Mouse (Mus musculus): ENCODE measurements around the gene Klk7. TPM values are rescaled to one million over a fixed set of nuclear protein-coding genes. Genes with fewer than 3 reads are reported as not detected.

Gene Klk7
- polyA plus RNA-seq, 1 experiment from 2014 or later: 0.35 TPM

- 84% methylated on average over 10 of the region's 10 CpGs for WGBS
- H3K27me3 ChIP-seq: peaks cover 8% of the 10 kb centered on the region
These were observed 32.7 kb upstream of the Klk7 start for GRCm38 (mm10) chr7:43778176-43778970.

GRCm38 (mm10) chr7:43780241-43780640 lies 30.9 kb upstream of the Klk7 start:
- WGBS: 44% methylated on average over 6 of the region's 6 CpGs
- Histone ChIP-seq H3K9ac (no peak overlapping the region), H3K9me3 (no peaks in the 10 kb centered on the region), H3K36me3 (no peaks in the 10 kb centered on the region), H3K4me1 (peaks cover 15% of the 10 kb centered on the region), H3K27me3 (peaks cover 12% of the 10 kb centered on the region), H3K27ac (no peak overlapping the region), H3K4me2 (no peak overlapping the region), H3K4me3 (no peak overlapping the region)
- ATAC-seq (ENCODE audit: insufficient number of reproducible peaks, insufficient read depth, low FRiP score, low TSS enrichment, low read depth): no peak

More at GRCm38 (mm10) chr7:43778176-43778970, 32.7 kb upstream of the Klk7 start:
- no peak overlapping the region for H3K4me3 ChIP-seq
- H3K9ac ChIP-seq: no peak overlapping the region
- no peak for ATAC-seq (ENCODE audit: insufficient number of reproducible peaks, insufficient read depth, low FRiP score, low TSS enrichment, low read depth)
- no peak overlapping the region for H3K27ac ChIP-seq
- peaks cover 15% of the 10 kb centered on the region for H3K4me1 ChIP-seq
- no peaks in the 10 kb centered on the region for H3K36me3 ChIP-seq
- no peak overlapping the region for H3K4me2 ChIP-seq
- H3K9me3 ChIP-seq: no peaks in the 10 kb centered on the region

- 36% methylated on average over 5 of the region's 5 CpGs for WGBS
- Histone ChIP-seq H3K9ac (no peak within 1 kb of the TSS), H3K4me1 (peaks cover 15% of the 10 kb centered on the region), H3K27me3 (peaks cover 12% of the 10 kb centered on the region), H3K4me2 (no peak within 1 kb of the TSS), H3K9me3 (no peaks in the 10 kb centered on the region), H3K36me3 (no peaks in the 10 kb centered on the region), H3K27ac (no peak within 1 kb of the TSS), H3K4me3 (no peak within 1 kb of the TSS)
- ATAC-seq (ENCODE audit: insufficient number of reproducible peaks, insufficient read depth, low FRiP score, low TSS enrichment, low read depth): no peak
These were observed 30.3 kb upstream of the Klk7 start, which contains the start of gene Klk10 for GRCm38 (mm10) chr7:43780746-43781145. Gene Klk10, plus strand, starts transcription at chr7:43781035.

- Histone ChIP-seq H3K27ac (no peak overlapping the region), H3K9ac (no peak overlapping the region), H3K4me2 (no peak overlapping the region), H3K36me3 (no peaks in the 10 kb centered on the region), H3K4me1 (peaks cover 15% of the 10 kb centered on the region), H3K27me3 (peaks cover 12% of the 10 kb centered on the region), H3K4me3 (no peak overlapping the region), H3K9me3 (no peaks in the 10 kb centered on the region)
- WGBS: 85% methylated on average over 11 of the region's 11 CpGs
- no peak for ATAC-seq (ENCODE audit: insufficient number of reproducible peaks, insufficient read depth, low FRiP score, low TSS enrichment, low read depth)
These were observed 29.6 kb upstream of the Klk7 start for GRCm38 (mm10) chr7:43781541-43781940.

GRCm38 (mm10) chr7:43782275-43783265 lies 28.5 kb upstream of the Klk7 start:
- H3K4me3 ChIP-seq: peak overlapping the region; percentile 33
- ATAC-seq (ENCODE audit: insufficient number of reproducible peaks, insufficient read depth, low FRiP score, low TSS enrichment, low read depth): 0 out of 2 replicates have a peak, but pooled peaks have one; percentile 49
- 8% methylated on average over 36 of the region's 36 CpGs for whole genome bisulfite sequencing
- peaks cover 15% of the 10 kb centered on the region for H3K4me1 ChIP-seq
- H3K9me3 ChIP-seq: no peaks in the 10 kb centered on the region
- H3K9ac ChIP-seq: peak overlapping the region; percentile 57; the same call in 1 of the 2 replicates
- no peaks in the 10 kb centered on the region for H3K36me3 ChIP-seq
- peak overlapping the region; percentile 65 for H3K4me2 ChIP-seq
- peaks cover 12% of the 10 kb centered on the region for H3K27me3 ChIP-seq
- H3K27ac ChIP-seq: no peak overlapping the region

- no peak for ATAC-seq (ENCODE audit: insufficient number of reproducible peaks, insufficient read depth, low FRiP score, low TSS enrichment, low read depth)
- H3K4me1 ChIP-seq: peaks cover 15% of the 10 kb centered on the region
- H3K27ac ChIP-seq: no peak overlapping the region
- no peaks in the 10 kb centered on the region for H3K9me3 ChIP-seq
- H3K4me2 ChIP-seq: no peak overlapping the region
- H3K36me3 ChIP-seq: no peaks in the 10 kb centered on the region
- H3K27me3 ChIP-seq: peaks cover 12% of the 10 kb centered on the region
- 76% methylated on average over 1 of the region's 1 CpGs for WGBS
- H3K4me3 ChIP-seq: no peak overlapping the region
- no peak overlapping the region for H3K9ac ChIP-seq
These were observed 25.8 kb upstream of the Klk7 start for GRCm38 (mm10) chr7:43785286-43785685.

GRCm38 (mm10) chr7:43788096-43788495 lies 23.0 kb upstream of the Klk7 start:
- WGBS: 69% methylated on average over 3 of the region's 3 CpGs
- no peaks in the 10 kb centered on the region for H3K9me3 ChIP-seq
- no peak for ATAC-seq (ENCODE audit: insufficient number of reproducible peaks, insufficient read depth, low FRiP score, low TSS enrichment, low read depth)
- H3K4me1 ChIP-seq: no peaks in the 10 kb centered on the region
- H3K4me2 ChIP-seq: no peak overlapping the region
- no peak overlapping the region for H3K27ac ChIP-seq
- no peaks in the 10 kb centered on the region for H3K36me3 ChIP-seq
- H3K4me3 ChIP-seq: no peak overlapping the region
- peaks cover 6% of the 10 kb centered on the region for H3K27me3 ChIP-seq
- H3K9ac ChIP-seq: no peak overlapping the region

GRCm38 (mm10) chr7:43789295-43789694 lies 21.8 kb upstream of the Klk7 start:
- 73% methylated on average over 2 of the region's 2 CpGs for WGBS
- H3K27me3 ChIP-seq: no peaks in the 10 kb centered on the region
- ATAC-seq (ENCODE audit: insufficient number of reproducible peaks, insufficient read depth, low FRiP score, low TSS enrichment, low read depth): no peak
- H3K9me3 ChIP-seq: no peaks in the 10 kb centered on the region
- H3K27ac ChIP-seq: no peak overlapping the region
- H3K36me3 ChIP-seq: no peaks in the 10 kb centered on the region
- no peak overlapping the region for H3K4me3 ChIP-seq
- H3K4me1 ChIP-seq: no peaks in the 10 kb centered on the region
- no peak overlapping the region for H3K9ac ChIP-seq
- no peak overlapping the region for H3K4me2 ChIP-seq

GRCm38 (mm10) chr7:43791591-43791990 lies 19.5 kb upstream of the Klk7 start, which contains the start of gene Klk9:
Gene Klk9, plus strand, starts transcription at chr7:43791891.
- ATAC-seq (ENCODE audit: insufficient number of reproducible peaks, insufficient read depth, low FRiP score, low TSS enrichment, low read depth): no peak
- Histone ChIP-seq H3K4me1 (peaks cover 9% of the 10 kb centered on the region), H3K27ac (no peak within 1 kb of the TSS), H3K36me3 (no peaks in the 10 kb centered on the region), H3K9me3 (no peaks in the 10 kb centered on the region), H3K9ac (no peak within 1 kb of the TSS), H3K4me2 (no peak within 1 kb of the TSS), H3K4me3 (no peak within 1 kb of the TSS), H3K27me3 (peaks cover 17% of the 10 kb centered on the region)
- 68% methylated on average over 7 of the region's 7 CpGs for WGBS

GRCm38 (mm10) chr7:43796355-43796754 lies 14.7 kb upstream of the Klk7 start:
- peak overlapping the region; percentile 64 for H3K9ac ChIP-seq
- no peaks in the 10 kb centered on the region for H3K9me3 ChIP-seq
- no peak for ATAC-seq (ENCODE audit: insufficient number of reproducible peaks, insufficient read depth, low FRiP score, low TSS enrichment, low read depth)
- H3K4me3 ChIP-seq: peak overlapping the region; percentile 52
- H3K4me1 ChIP-seq: peaks cover 22% of the 10 kb centered on the region
- H3K27me3 ChIP-seq: peaks cover 33% of the 10 kb centered on the region
- no peak overlapping the region for H3K27ac ChIP-seq
- H3K36me3 ChIP-seq: no peaks in the 10 kb centered on the region
- H3K4me2 ChIP-seq: peak overlapping the region; percentile 82
- 8% methylated on average over 8 of the region's 8 CpGs for WGBS

GRCm38 (mm10) chr7:43797333-43797769 lies 13.7 kb upstream of the Klk7 start, which contains the start of gene Klk8:
Gene Klk8, plus strand, starts transcription at chr7:43797577.
- Histone ChIP-seq H3K9ac (peak within 1 kb of the TSS; percentile 64), H3K27me3 (peaks cover 33% of the 10 kb centered on the region), H3K4me2 (peak within 1 kb of the TSS; percentile 82), H3K4me3 (peak within 1 kb of the TSS; percentile 52), H3K9me3 (no peaks in the 10 kb centered on the region), H3K36me3 (no peaks in the 10 kb centered on the region), H3K27ac (peak within 1 kb of the TSS; percentile 22; the same call in 1 of the 2 replicates), H3K4me1 (peaks cover 22% of the 10 kb centered on the region)
- 0 out of 2 replicates have a peak, but pooled peaks have one; percentile 45 for ATAC-seq (ENCODE audit: insufficient number of reproducible peaks, insufficient read depth, low FRiP score, low TSS enrichment, low read depth)
- whole genome bisulfite sequencing: under 1% methylated on average over 28 of the region's 28 CpGs

Measured in embryonic facial prominence, embryonic 13.5 days (tissue).